Mouse (Mus musculus): ENCODE measurements at regions not wholly inside any gene's neighbourhood (a gene's known extent, or its start where the extent isn't known, plus 50 kb on each side); places are given as distances from the start of the nearest gene placed in this dataset.
"Not testable (repeated sequence)": the region's sequence is repeated elsewhere in the genome, so short reads cannot be mapped to it uniquely, and the experiment has no call there.

DNA sequence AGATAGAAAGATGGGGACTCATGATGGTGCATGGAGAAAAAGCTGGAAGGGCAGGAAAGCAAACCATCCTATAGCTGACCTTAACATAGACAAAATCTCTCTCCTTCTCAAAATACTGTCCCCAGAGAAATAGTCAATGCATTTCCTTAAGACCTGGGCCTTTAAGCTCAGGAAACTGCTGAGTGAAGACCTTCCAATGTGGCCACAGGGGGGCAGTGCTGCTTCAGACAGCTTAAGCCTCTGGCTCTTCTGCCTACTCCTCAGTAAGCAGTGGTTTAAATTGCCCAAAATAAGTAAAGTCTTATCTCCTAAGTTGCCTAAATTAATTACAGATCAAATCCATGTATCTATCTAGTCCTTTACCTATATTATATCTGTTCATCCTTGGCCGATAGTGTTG lies 616.2 kb downstream of the Dad1 start:
- peak; percentile 42 for TF ChIP-seq CTCF (IDR thresholded peaks at IDR 0.05)
- TF ChIP-seq EP300 (IDR thresholded peaks at IDR 0.05): not testable (repeated sequence)

Data from lung, postnatal 0 days (tissue).